Mouse (Mus musculus) Muller cell, postnatal 12 days (primary cell): ENCODE measurements around the gene Rab36.

Source experiments
- DNase-seq: peaks from one replicate; pipeline ENCODE4 v3.0.0-alpha.2; 2015; ENCODE audit errors: inconsistent ontology term

Gene Rab36

GRCm38 (mm10) chr10:75044459-75044858, 7.6 kb downstream of the Rab36 start:
- no peak for DNase-seq

GRCm38 (mm10) chr10:75045831-75046230, 9.0 kb downstream of the Rab36 start:
- DNase-seq: no peak

- no peak for DNase-seq
Observed at GRCm38 (mm10) chr10:75048711-75049110, 11.9 kb downstream of the Rab36 start.

GRCm38 (mm10) chr10:75051364-75052074, 14.7 kb downstream of the Rab36 start:
- no peak for DNase-seq

- no peak for DNase-seq
Observed at GRCm38 (mm10) chr10:75052902-75053301, 16.0 kb downstream of the Rab36 start.

- no peak for DNase-seq
Observed at GRCm38 (mm10) chr10:75053655-75054054, 16.8 kb downstream of the Rab36 start.

- no peak for DNase-seq
Observed at GRCm38 (mm10) chr10:75054125-75054524, 17.3 kb downstream of the Rab36 start.

- no peak for DNase-seq
Observed at GRCm38 (mm10) chr10:75055672-75056071, 18.8 kb downstream of the Rab36 start.

- DNase-seq: peak; percentile 22
Observed at GRCm38 (mm10) chr10:75056255-75056654, 19.4 kb downstream of the Rab36 start.

GRCm38 (mm10) chr10:75058336-75058735, 21.5 kb downstream of the Rab36 start:
- DNase-seq: no peak

GRCm38 (mm10) chr10:75058761-75059395, 22.0 kb downstream of the Rab36 start:
- DNase-seq: no peak

- peak; percentile 70 for DNase-seq
Observed at GRCm38 (mm10) chr10:75059396-75059795, 22.5 kb downstream of the Rab36 start.

GRCm38 (mm10) chr10:75060217-75060842, 23.5 kb downstream of the Rab36 start, which contains the start of gene Bcr:
TSS of gene Bcr (plus strand) at chr10:75060592.
- peak; percentile 87 for DNase-seq

- peak; percentile 24 for DNase-seq
Observed at GRCm38 (mm10) chr10:75060843-75061235, 24.0 kb downstream of the Rab36 start.

GRCm38 (mm10) chr10:75061341-75062188, 24.7 kb downstream of the Rab36 start:
- DNase-seq: peak; percentile 41

- DNase-seq: peak; percentile 31
Observed at GRCm38 (mm10) chr10:75062189-75062561, 25.3 kb downstream of the Rab36 start.

GRCm38 (mm10) chr10:75062621-75063020, 25.8 kb downstream of the Rab36 start:
- no peak for DNase-seq

GRCm38 (mm10) chr10:75063301-75063965, 26.6 kb downstream of the Rab36 start:
- peak; percentile 30 for DNase-seq

- DNase-seq: no peak
Observed at GRCm38 (mm10) chr10:75065691-75066090, 28.8 kb downstream of the Rab36 start.

- DNase-seq: no peak
Observed at GRCm38 (mm10) chr10:75067446-75067845, 30.6 kb downstream of the Rab36 start.

- no peak for DNase-seq
Observed at GRCm38 (mm10) chr10:75068086-75068485, 31.2 kb downstream of the Rab36 start.
